9 mouse cellular contexts compared by ENCODE assay signal in the genomic region with DNA sequence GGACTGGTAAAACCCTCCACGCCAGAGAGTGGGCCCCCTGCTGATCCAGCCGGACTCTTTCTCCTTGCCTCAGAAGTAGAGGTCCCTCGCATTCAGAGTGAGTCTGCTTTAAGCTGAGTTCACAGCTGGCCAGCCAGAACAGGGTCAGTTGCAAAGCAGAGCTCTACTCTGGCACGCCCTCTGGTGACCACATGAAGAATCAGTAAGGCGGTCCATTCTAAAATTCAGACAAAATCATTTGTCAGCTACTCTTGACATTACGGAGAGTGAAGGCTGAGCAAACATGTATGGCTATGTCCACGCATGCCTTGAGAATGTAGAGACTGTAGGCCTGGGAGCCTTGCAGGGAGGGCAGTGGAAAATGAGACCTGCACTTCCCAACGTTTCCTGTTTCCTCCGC. TPM values are rescaled to one million over a fixed set of nuclear protein-coding genes. Genes with fewer than 3 reads are reported as not detected.
A peak's percentile ranks its signal among the peaks of the same experiment; 100 is the strongest.
DNase-seq lines count a peak whose midpoint lies in the region; ATAC-seq and TF ChIP-seq lines count a peak whose summit lies in the region.
"Had no signal": no experiment of that assay in that cellular context is flagged by ENCODE, and none has a peak within 500 bp of the region (broad histone marks: within the 10 kb centered on the region; RNA-seq: fewer than 3 reads in every experiment).

No protein-coding gene starts in this region.

- H3K9me3 ChIP-seq in heart, embryonic 14.5 days (ENCODE audit: control insufficient read depth, low read length) = no peaks in the 10 kb centered on the region
- H3K9me3 ChIP-seq in lung, embryonic 16.5 days (ENCODE audit: control insufficient read depth, low read length) = no peaks in the 10 kb centered on the region

- H3K9ac ChIP-seq in heart, embryonic 14.5 days (ENCODE audit: low read length) = no peak overlapping the region; the same call in 1 of the 2 replicates
- H3K9ac ChIP-seq in lung, embryonic 16.5 days (ENCODE audit: low read length) = no peak overlapping the region

- no peaks in the 10 kb centered on the region for H3K79me3 ChIP-seq in C2C12 (ENCODE audit: low read depth)

- ATAC-seq in heart, embryonic 14.5 days (ENCODE audit: insufficient number of reproducible peaks, insufficient read depth, low FRiP score, low read depth) = peak; percentile 69
- peak; percentile 88 for ATAC-seq in lung, embryonic 16.5 days (ENCODE audit: low read depth)

- WGBS in heart, embryonic 14.5 days = 11% methylated on average over 9 of the region's 9 CpGs
- WGBS in lung, embryonic 16.5 days = 4% methylated on average over 9 of the region's 9 CpGs

- H3K27ac ChIP-seq in heart, embryonic 14.5 days (replicated peaks in 1 of 2; ENCODE audit: control insufficient read depth in 1 of 2, insufficient read depth in 1 of 2, low read depth in 2 of 2, low read length in 2 of 2) = 0 out of 4 replicates have a peak overlapping the region, but pooled peaks have one; percentile 34 to 39
- H3K27ac ChIP-seq in lung, embryonic 16.5 days (ENCODE audit: low read length) = no peak overlapping the region; the same call in 1 of the 2 replicates

- H3K79me2 ChIP-seq in C2C12 (ENCODE audit: control insufficient read depth, insufficient read depth) = no peaks in the 10 kb centered on the region

- H3K4me3 ChIP-seq in C2C12 (ENCODE audit: insufficient read depth, poor library complexity, severe bottlenecking) = no peak overlapping the region
- no peak overlapping the region for H3K4me3 ChIP-seq in heart, embryonic 14.5 days (ENCODE audit: control insufficient read depth in 1 of 2, insufficient read depth in 1 of 2, low read depth in 1 of 2, low read length in 2 of 2)
- no peak overlapping the region for H3K4me3 ChIP-seq in lung, embryonic 16.5 days (ENCODE audit: low read length)

- no peak overlapping the region for H3K4me2 ChIP-seq in heart, embryonic 14.5 days (ENCODE audit: low read length)
- no peak overlapping the region for H3K4me2 ChIP-seq in lung, embryonic 16.5 days (ENCODE audit: low read depth, low read length)

- H3K36me3 ChIP-seq in C2C12 (ENCODE audit: control insufficient read depth, insufficient read depth) = no peaks in the 10 kb centered on the region
- H3K36me3 ChIP-seq in heart, embryonic 14.5 days (ENCODE audit: control insufficient read depth, insufficient read depth, low read length) = no peaks in the 10 kb centered on the region
- no peaks in the 10 kb centered on the region for H3K36me3 ChIP-seq in lung, embryonic 16.5 days (ENCODE audit: control insufficient read depth, insufficient read depth, low read length)

- no peak overlapping the region for H3ac ChIP-seq in C2C12 (ENCODE audit: control insufficient read depth, insufficient read length, low read depth)

- H3K27me3 ChIP-seq in C2C12 (ENCODE audit: control insufficient read depth, insufficient read depth, insufficient read length) = no peaks in the 10 kb centered on the region
- H3K27me3 ChIP-seq in heart, embryonic 14.5 days (ENCODE audit: control insufficient read depth, insufficient read depth, low read length) = no peaks in the 10 kb centered on the region
- no peaks in the 10 kb centered on the region for H3K27me3 ChIP-seq in lung, embryonic 16.5 days (ENCODE audit: control insufficient read depth, insufficient read depth, low read depth, low read length)

- DNase-seq in adrenal gland, adult 2 months = peak; percentile 69
- peak; percentile 81 for DNase-seq in embryo, embryonic 11 days
- DNase-seq in kidney, postnatal 36 days = peak; percentile 74 to 90
- peak; percentile 66 for DNase-seq in ovary, postnatal 36 days (ENCODE audit: low spot score)
- peak; percentile 76 for DNase-seq in thymus, postnatal 4 days

- H3K4me1 ChIP-seq in heart, embryonic 14.5 days (ENCODE audit: control insufficient read depth in 2 of 2, insufficient read depth in 2 of 2, low read length in 2 of 2) = peaks cover 11 to 16% of the 10 kb centered on the region in 2 experiments; a peak in 3 of 4 replicates
- peaks cover 6% of the 10 kb centered on the region for H3K4me1 ChIP-seq in lung, embryonic 16.5 days (replicated peaks; ENCODE audit: control insufficient read depth, insufficient read depth, low read length)

- TF ChIP-seq CTCF in C2C12 (IDR thresholded peaks at IDR 0.05; ENCODE audit: control insufficient read depth, insufficient read depth, insufficient read length) = peak; percentile 71

TF ChIP-seq in C2C12, 6 proteins besides CTCF, POLR2A, EP300 and RAD21:
- TF ChIP-seq MAX (IDR thresholded peaks at IDR 0.05) (no peak), MYOD1 (IDR thresholded peaks at IDR 0.05; ENCODE audit: control insufficient read depth, insufficient read length, low read depth) (peak; percentile 3)

RNA-seq across cellular contexts. Expression of a gene that starts 6.7 kb away (rescaled TPM):
- polyA plus RNA-seq in C2C12 (2012; fragmentation: generic; extraction: Trizol) = 43.5 TPM
- total RNA-seq in adrenal gland, adult 2 months (2021) = 10 to 100 TPM; 36.9 to 44.8 TPM
- 34.3 and 38.2 TPM in 2 replicates for polyA plus RNA-seq in adrenal gland, adult 2 months (2012; rRNA removed)
- 17.7 and 19.6 TPM in 2 replicates for polyA plus RNA-seq in heart, embryonic 14.5 days (2014; fragmentation: Nextera tagmentation; extraction: Ambion mirVana)
- polyA plus RNA-seq in lung, embryonic 16.5 days (2015; fragmentation: Nextera tagmentation; extraction: Ambion mirVana) = 37.3 and 41.3 TPM in 2 replicates

RNA-seq across cellular contexts. Expression of a gene that starts 9.1 kb away (rescaled TPM):
- 0.07 TPM for polyA plus RNA-seq in C2C12 (2012; fragmentation: generic; extraction: Trizol)
- total RNA-seq in adrenal gland, adult 2 months (2021) = not detected
- not detected in 2 replicates for polyA plus RNA-seq in adrenal gland, adult 2 months (2012; rRNA removed)
- not detected in 2 replicates for polyA plus RNA-seq in heart, embryonic 14.5 days (2014; fragmentation: Nextera tagmentation; extraction: Ambion mirVana)
- polyA plus RNA-seq in lung, embryonic 16.5 days (2015; fragmentation: Nextera tagmentation; extraction: Ambion mirVana) = not detected in 2 replicates
- total RNA-seq: gastrocnemius, postnatal 4 days had no signal

RNA-seq across cellular contexts. Expression of a gene that starts 52.2 kb away (rescaled TPM):
- 0.12 TPM for polyA plus RNA-seq in C2C12 (2012; fragmentation: generic; extraction: Trizol)
- total RNA-seq in adrenal gland, adult 2 months (2021) = not detected
- 0.16 TPM in 1 of 2 replicates, not detected in the other for polyA plus RNA-seq in adrenal gland, adult 2 months (2012; rRNA removed)
- not detected in 2 replicates for polyA plus RNA-seq in heart, embryonic 14.5 days (2014; fragmentation: Nextera tagmentation; extraction: Ambion mirVana)
- not detected in 2 replicates for polyA plus RNA-seq in lung, embryonic 16.5 days (2015; fragmentation: Nextera tagmentation; extraction: Ambion mirVana)
- total RNA-seq: gastrocnemius, postnatal 4 days had no signal
